Mouse (Mus musculus) MEL (cell line): ENCODE data around the gene Fkbp1b. TPM values are rescaled to one million over a fixed set of nuclear protein-coding genes. Genes with fewer than 3 reads are reported as not detected.
A peak's percentile ranks its signal among the peaks of the same experiment; 100 is the strongest.
"Not testable (repeated sequence)": the region's sequence is repeated elsewhere in the genome, so short reads cannot be mapped to it uniquely, and the experiment has no call there.

Source experiments
- DNase-seq: peaks from one replicate; pipeline ENCODE4 v3.0.0; 2011; ENCODE audit warnings: low read depth, low spot score
- H3K27ac ChIP-seq: 2 replicates; pipeline ENCODE4 v1.5.1; 2012; ENCODE audit warnings: low read depth, mild to moderate bottlenecking, control low read depth, low read length, moderate library complexity; ENCODE audit not compliant: control insufficient read depth
- H3K27me3 ChIP-seq, 2 experiments: fragments of 150-350 bp in 1 of 2; sonication (generic) in 1 of 2; 2 replicates each; pipeline ENCODE4 v1.6.1; 2012; ENCODE audit warnings: low read length in 2 of 2, mild to moderate bottlenecking in 2 of 2, improper control_type of control experiment in 1 of 2, moderate library complexity in 1 of 2; ENCODE audit not compliant: insufficient read depth in 2 of 2, control insufficient read depth in 1 of 2
- H3K36me3 ChIP-seq, 2 experiments: 2 replicates each; pipeline ENCODE4 v1.6.1; 2012 to 2014; ENCODE audit warnings: low read length in 2 of 2, improper control_type of control experiment in 1 of 2, inconsistent platforms in 1 of 2, mild to moderate bottlenecking in 1 of 2; ENCODE audit not compliant: insufficient read depth in 2 of 2, control insufficient read depth in 1 of 2
- H3K4me1 ChIP-seq, 2 experiments: fragments of 150-350 bp in 1 of 2; sonication (generic) in 1 of 2; 2 replicates each; pipeline ENCODE4 v1.6.1; 2012; ENCODE audit warnings: low read length in 2 of 2, improper control_type of control experiment in 1 of 2, mild to moderate bottlenecking in 1 of 2; ENCODE audit not compliant: insufficient read depth in 2 of 2, control insufficient read depth in 1 of 2
- H3K4me3 ChIP-seq, 2 experiments: fragments of 150-350 bp in 1 of 2; sonication (generic) in 1 of 2; 2 replicates each; pipeline ENCODE4 v1.5.1; 2012; ENCODE audit warnings: low read depth in 2 of 2, low read length in 2 of 2, mild to moderate bottlenecking in 2 of 2, moderate library complexity in 2 of 2, control low read depth in 1 of 2, improper control_type of control experiment in 1 of 2; ENCODE audit not compliant: control insufficient read depth in 1 of 2, insufficient read depth in 1 of 2
- H3K79me2 ChIP-seq: 2 replicates; pipeline ENCODE4 v1.6.1; 2012; ENCODE audit warnings: mild to moderate bottlenecking, low read length, moderate library complexity; ENCODE audit not compliant: control insufficient read depth, poor library complexity, insufficient read depth
- H3K9ac ChIP-seq: 2 replicates; pipeline ENCODE4 v1.6.1; 2012; ENCODE audit warnings: low read depth, mild to moderate bottlenecking, control low read depth, low read length, moderate library complexity; ENCODE audit not compliant: control insufficient read depth, poor library complexity, severe bottlenecking
- H3K9me3 ChIP-seq: fragments of 150-350 bp; sonication (generic); replicated peaks from 2 replicates; pipeline ENCODE4 v1.6.1; 2012; ENCODE audit warnings: mild to moderate bottlenecking, low read length, improper control_type of control experiment, moderate library complexity; ENCODE audit not compliant: insufficient read depth
- BHLHE40 ChIP-seq: IDR thresholded peaks from 2 replicates; pipeline ENCODE4 v1.6.1; 2012; ENCODE audit warnings: low read depth, mild to moderate bottlenecking, inconsistent platforms, low read length, improper control_type of control experiment, borderline replicate concordance
- CHD1 ChIP-seq: IDR thresholded peaks from 2 replicates; pipeline ENCODE4 v1.6.1; 2012; ENCODE audit warnings: low read depth, mild to moderate bottlenecking, inconsistent platforms, low read length, improper control_type of control experiment
- CTCF ChIP-seq, 3 experiments: IDR thresholded peaks in 2 of 3; conservative IDR thresholded peaks in 1 of 3; 2 replicates each; pipeline ENCODE4 v1.5.1; 2011 to 2012; ENCODE audit warnings: low read length in 3 of 3, low read depth in 2 of 3, mild to moderate bottlenecking in 2 of 3, improper control_type of control experiment in 1 of 3, inconsistent platforms in 1 of 3, mixed read lengths in 1 of 3, moderate library complexity in 1 of 3; ENCODE audit not compliant: control insufficient read depth in 1 of 3, insufficient read depth in 1 of 3, poor library complexity in 1 of 3, severe bottlenecking in 1 of 3
- E2F4 ChIP-seq: IDR thresholded peaks from 2 replicates; pipeline ENCODE4 v1.6.1; 2011; ENCODE audit warnings: low read depth, low read length, improper control_type of control experiment, borderline replicate concordance
- ELF1 ChIP-seq: IDR thresholded peaks from 2 replicates; pipeline ENCODE4 v1.6.1; 2014; ENCODE audit warnings: low read depth, mild to moderate bottlenecking, inconsistent platforms, low read length, improper control_type of control experiment, moderate library complexity
- EP300 ChIP-seq, 2 experiments: IDR thresholded peaks; 2 replicates each; pipeline ENCODE4 v1.6.1; 2011; ENCODE audit warnings: improper control_type of control experiment in 2 of 2, low read length in 2 of 2, low read depth in 1 of 2, mild to moderate bottlenecking in 1 of 2
- ETS1 ChIP-seq: IDR thresholded peaks from 2 replicates; pipeline ENCODE4 v1.6.1; 2012; ENCODE audit warnings: low read depth, mild to moderate bottlenecking, inconsistent platforms, low read length, improper control_type of control experiment, moderate library complexity
- GABPA ChIP-seq: IDR thresholded peaks from 2 replicates; pipeline ENCODE4 v1.6.1; 2012; ENCODE audit warnings: low read depth, mild to moderate bottlenecking, inconsistent platforms, low read length, improper control_type of control experiment, moderate library complexity
- HCFC1 ChIP-seq: IDR thresholded peaks from 2 replicates; pipeline ENCODE4 v1.6.1; 2012; ENCODE audit warnings: low read depth, mild to moderate bottlenecking, inconsistent platforms, low read length, improper control_type of control experiment, moderate library complexity
- MAFK ChIP-seq: IDR thresholded peaks from 2 replicates; pipeline ENCODE4 v1.6.1; 2011; ENCODE audit warnings: low read depth, mild to moderate bottlenecking, low read length, improper control_type of control experiment, borderline replicate concordance
- MAX ChIP-seq: IDR thresholded peaks from 2 replicates; pipeline ENCODE4 v1.6.1; 2011; ENCODE audit warnings: low read length, improper control_type of control experiment
- MXI1 ChIP-seq: IDR thresholded peaks from 2 replicates; pipeline ENCODE4 v1.6.1; 2011; ENCODE audit warnings: mild to moderate bottlenecking, low read depth, low read length, improper control_type of control experiment
- MYB ChIP-seq: IDR thresholded peaks from 2 replicates; pipeline ENCODE4 v1.6.1; 2011; ENCODE audit warnings: mild to moderate bottlenecking, low read depth, low read length, improper control_type of control experiment
- NELFE ChIP-seq: IDR thresholded peaks from 2 replicates; pipeline ENCODE4 v1.6.1; 2011; ENCODE audit warnings: low read depth, low read length, improper control_type of control experiment
- POLR2A ChIP-seq, 2 experiments: IDR thresholded peaks; 2 replicates each; pipeline ENCODE4 v1.6.1; 2011 to 2012; ENCODE audit warnings: low read length in 2 of 2, mild to moderate bottlenecking in 2 of 2, control low read depth in 1 of 2, improper control_type of control experiment in 1 of 2, low read depth in 1 of 2, moderate library complexity in 1 of 2; ENCODE audit not compliant: control insufficient read depth in 1 of 2, insufficient read depth in 1 of 2, poor library complexity in 1 of 2
- POLR2AphosphoS2 ChIP-seq: IDR thresholded peaks from 2 replicates; pipeline ENCODE4 v1.6.1; 2011; ENCODE audit warnings: low read length, improper control_type of control experiment
- POLR2AphosphoS5 ChIP-seq: IDR thresholded peaks from 2 replicates; pipeline ENCODE4 v1.6.1; 2012; ENCODE audit warnings: low read depth, borderline replicate concordance, mild to moderate bottlenecking, inconsistent platforms, low read length, moderate library complexity, mixed read lengths
- RAD21 ChIP-seq: IDR thresholded peaks from 2 replicates; pipeline ENCODE4 v1.6.1; 2011; ENCODE audit warnings: mild to moderate bottlenecking, low read depth, low read length, improper control_type of control experiment
- SIN3A ChIP-seq: IDR thresholded peaks from 2 replicates; pipeline ENCODE4 v1.6.1; 2012; ENCODE audit warnings: low read length, improper control_type of control experiment, inconsistent platforms
- SMC3 ChIP-seq: IDR thresholded peaks from 2 replicates; pipeline ENCODE4 v1.6.1; 2011; ENCODE audit warnings: low read depth, low read length, improper control_type of control experiment
- TAL1 ChIP-seq: IDR thresholded peaks from 2 replicates; pipeline ENCODE4 v1.6.1; 2012; ENCODE audit warnings: mild to moderate bottlenecking, inconsistent platforms, low read length, moderate library complexity, mixed read lengths
- UBTF ChIP-seq: IDR thresholded peaks from 2 replicates; pipeline ENCODE4 v1.6.1; 2012; ENCODE audit warnings: low read depth, mild to moderate bottlenecking, inconsistent platforms, low read length, improper control_type of control experiment, moderate library complexity, borderline replicate concordance; ENCODE audit not compliant: insufficient read depth
- ZC3H11A ChIP-seq: IDR thresholded peaks from 2 replicates; pipeline ENCODE4 v1.6.1; 2012; ENCODE audit warnings: low read depth, mild to moderate bottlenecking, inconsistent platforms, low read length, improper control_type of control experiment
- ZKSCAN1 ChIP-seq: IDR thresholded peaks from 2 replicates; pipeline ENCODE4 v1.6.1; 2012; ENCODE audit warnings: low read depth, mild to moderate bottlenecking, inconsistent platforms, low read length, improper control_type of control experiment, moderate library complexity
- polyA plus RNA-seq, 2 experiments: library from polyadenylated mRNA; stranded (reverse) in 1 of 2; unstranded in 1 of 2; fragments of >175 nt in 1 of 2; fragments of >200 nt in 1 of 2; gene quantifications; 2 replicates each; pipeline versions ENCODE4 v1.2.1 to v1.2.4; 2012; ENCODE audit warnings: low replicate concordance in 2 of 2, low read depth in 1 of 2; ENCODE audit not compliant: insufficient read length in 2 of 2, insufficient read depth in 1 of 2, missing spikeins in 1 of 2
- total RNA-seq: library from RNA; depleted of rRNA; stranded (reverse); fragments of 300-350 nt; gene quantifications from 2 replicates; pipeline ENCODE4 v1.2.3, GENCODE M21; 2012

Fkbp1b gene
- total and polyA plus RNA-seq, 3 experiments, result 2.1 to 6.8 TPM; not detected in 1

DNA sequence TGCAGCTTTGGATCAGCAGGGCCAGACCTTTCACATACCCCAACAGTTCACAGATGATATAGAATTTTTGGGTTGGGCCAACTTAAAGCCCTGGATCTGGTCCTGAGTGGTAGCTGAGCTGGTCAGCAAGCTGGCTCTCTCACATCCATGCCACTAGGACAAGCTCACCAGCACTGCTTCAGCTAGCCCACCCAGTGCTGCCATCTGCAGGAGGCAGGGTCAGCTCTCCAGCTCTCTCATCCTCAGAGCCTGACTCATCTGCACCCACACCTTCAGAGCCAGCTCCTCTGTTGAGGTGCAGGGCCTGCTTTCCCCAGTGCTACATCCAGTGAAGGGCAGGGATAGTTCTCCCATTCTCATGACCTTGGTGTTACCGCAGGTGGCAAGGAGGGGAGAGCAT is 47.7 kb downstream of the Fkbp1b start:
- no peak for DNase-seq
- H3K36me3 ChIP-seq, result no peaks in the 10 kb centered on the region
- H3K79me2 ChIP-seq, result no peaks in the 10 kb centered on the region

DNA sequence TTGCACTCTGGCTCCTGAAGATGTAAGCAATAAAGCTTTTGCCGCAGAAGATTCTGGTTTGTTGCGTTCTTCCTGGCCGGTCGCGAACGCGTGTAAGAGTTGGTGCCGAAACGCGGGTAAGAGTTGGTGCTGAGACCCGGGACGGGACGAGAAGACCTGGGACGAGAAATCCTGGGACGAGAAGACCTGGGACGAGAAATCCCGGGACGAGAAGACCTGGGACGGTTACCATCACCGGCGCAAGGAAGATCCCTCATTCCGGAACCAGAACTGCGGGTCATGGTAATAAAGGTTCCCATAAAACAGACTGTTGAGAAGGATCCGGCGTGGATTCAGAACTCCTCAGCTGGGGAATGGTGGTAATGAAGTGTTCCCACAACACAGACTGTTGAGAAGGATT is 53.3 kb downstream of the Fkbp1b start:
- H3K9me3 ChIP-seq, H3K27ac ChIP-seq, H3K4me3 ChIP-seq, H3K9ac ChIP-seq, H3K4me1 ChIP-seq, H3K79me2 ChIP-seq, H3K27me3 ChIP-seq, H3K36me3 ChIP-seq, DNase-seq: not testable (repeated sequence)

More for the DNA sequence above, 47.7 kb downstream of the Fkbp1b start:
- TF ChIP-seq NELFE, result no peak
- peak; percentile 48 for TF ChIP-seq SMC3
- no peak for TF ChIP-seq CHD1
- TF ChIP-seq ZC3H11A, result no peak
- no peak for TF ChIP-seq E2F4
- TF ChIP-seq TAL1, result no peak
- TF ChIP-seq CTCF (IDR thresholded peaks at IDR 0.05 in 2 of 3, conservative IDR thresholded peaks at IDR 0.05 in 1 of 3; ENCODE audit: control insufficient read depth in 1 of 3, insufficient read depth in 1 of 3, low read depth in 2 of 3, low read length in 3 of 3, poor library complexity in 1 of 3, severe bottlenecking in 1 of 3), result peak; percentile 14 to 48 (median 44); a peak in 4 of 6 replicates
- TF ChIP-seq POLR2A (IDR thresholded peaks at IDR 0.05; ENCODE audit: control insufficient read depth in 1 of 2, insufficient read depth in 1 of 2, low read depth in 1 of 2, low read length in 2 of 2, poor library complexity in 1 of 2), result no peak
- TF ChIP-seq ZKSCAN1, result no peak
- no peak for TF ChIP-seq UBTF
- peak; percentile 27 for TF ChIP-seq RAD21
- H3K9me3 ChIP-seq, result no peaks in the 10 kb centered on the region
- no peaks in the 10 kb centered on the region for H3K27me3 ChIP-seq
- no peaks in the 10 kb centered on the region for H3K4me1 ChIP-seq
- H3K9ac ChIP-seq, result no peak overlapping the region
- H3K27ac ChIP-seq, result no peak overlapping the region
- H3K4me3 ChIP-seq, result no peak overlapping the region

- no peak overlapping the region for H3K9ac ChIP-seq
- H3K4me3 ChIP-seq, result no peak overlapping the region
- H3K36me3 ChIP-seq, result no peaks in the 10 kb centered on the region
- no peaks in the 10 kb centered on the region for H3K79me2 ChIP-seq
- TF ChIP-seq POLR2AphosphoS5 (no peak), HCFC1 (no peak), POLR2AphosphoS2 (no peak), EP300 (IDR thresholded peaks at IDR 0.05; ENCODE audit: low read depth in 1 of 2, low read length in 2 of 2) (no peak), GABPA (no peak), CTCF (IDR thresholded peaks at IDR 0.05 in 2 of 3, conservative IDR thresholded peaks at IDR 0.05 in 1 of 3; ENCODE audit: control insufficient read depth in 1 of 3, insufficient read depth in 1 of 3, low read depth in 2 of 3, low read length in 3 of 3, poor library complexity in 1 of 3, severe bottlenecking in 1 of 3) (no peak), MAX (no peak), NELFE (no peak), ZC3H11A (no peak), ELF1 (no peak), ETS1 (no peak), MYB (no peak), SMC3 (no peak), SIN3A (no peak), MAFK (no peak), BHLHE40 (no peak), MXI1 (no peak)
- no peak for DNase-seq
- H3K9me3 ChIP-seq, result no peaks in the 10 kb centered on the region
- H3K4me1 ChIP-seq, result no peaks in the 10 kb centered on the region
- no peaks in the 10 kb centered on the region for H3K27me3 ChIP-seq
- H3K27ac ChIP-seq, result no peak overlapping the region
These were observed 56.9 kb downstream of the Fkbp1b start for GRCm38 (mm10) chr12:4784466-4784865.
